Mouse (Mus musculus) bone marrow, adult 2 months (tissue): Measurements from ENCODE around the gene Tmem129. TPM values are rescaled to one million over a fixed set of nuclear protein-coding genes. Genes with fewer than 3 reads are reported as not detected.
A peak's percentile ranks its signal among the peaks of the same experiment; 100 is the strongest.

Experiments used
- H3K27ac ChIP-seq: fragments of 200-500 bp; 2 replicates; pipeline ENCODE4 v1.5.1; 2012; ENCODE audit warnings: low read depth, mild to moderate bottlenecking, control low read depth, inconsistent platforms, low read length; ENCODE audit not compliant: control insufficient read depth, poor library complexity, insufficient read depth
- H3K4me1 ChIP-seq: fragments of 200-500 bp; 2 replicates; pipeline ENCODE4 v1.6.1; 2011; ENCODE audit warnings: low read length; ENCODE audit not compliant: control insufficient read depth, insufficient read depth
- H3K4me3 ChIP-seq: fragments of 200-500 bp; replicated peaks from 2 replicates; pipeline ENCODE3; 2011; ENCODE audit warnings: mild to moderate bottlenecking, low read depth, low read length, control low read depth; ENCODE audit not compliant: control insufficient read depth
- CTCF ChIP-seq: fragments of 200-500 bp; IDR thresholded peaks from 2 replicates; pipeline ENCODE4 v1.5.1; 2011; ENCODE audit warnings: low read length, control low read depth; ENCODE audit not compliant: control insufficient read depth, insufficient read depth
- POLR2A ChIP-seq: fragments of 200-500 bp; IDR thresholded peaks from 2 replicates; pipeline ENCODE4 v1.6.1; 2011; ENCODE audit warnings: low read depth, mild to moderate bottlenecking, control low read depth, low read length, borderline replicate concordance; ENCODE audit not compliant: control insufficient read depth
- WGBS: fragments of 180-500 bp; shearing (Covaris S2); methylation state at CpG from one replicate; pipeline ENCODE4 v1.1.7; 2018; 5-methylcytosine and 5-hydroxymethylcytosine counted together
- polyA plus RNA-seq: library from polyadenylated mRNA; stranded (reverse); fragments of >200 nt; gene quantifications from 2 replicates; pipeline ENCODE4 v1.2.4, GENCODE M21; 2011; ENCODE audit warnings: low replicate concordance; ENCODE audit not compliant: missing spikeins, insufficient read depth, insufficient read length

Tmem129 gene
- polyA plus RNA-seq, 1 experiment, result 9.7 TPM

DNA sequence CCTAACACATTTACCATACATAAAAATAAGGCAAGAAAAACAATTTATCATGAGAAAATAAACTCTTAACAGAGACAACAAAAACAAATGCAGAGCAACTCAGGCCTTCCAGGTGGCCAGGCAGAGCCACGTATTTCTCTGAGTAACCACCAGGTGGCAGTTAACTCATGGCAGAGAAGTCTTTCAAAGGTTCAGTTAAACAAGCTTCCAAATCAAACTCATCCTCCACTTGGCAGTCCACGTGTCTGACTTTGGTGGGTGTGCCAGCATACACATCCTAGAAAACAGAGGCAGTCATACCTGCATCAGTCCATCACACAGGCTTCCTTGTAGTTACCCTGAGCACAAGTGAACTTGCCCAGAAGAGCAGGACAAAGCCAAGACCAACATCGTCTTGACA lies 17.6 kb downstream of the Tmem129 start:
- no peaks in the 10 kb centered on the region for H3K4me1 ChIP-seq
- H3K4me3 ChIP-seq, result no peak overlapping the region
- H3K27ac ChIP-seq, result no peak overlapping the region
- WGBS, result 37% methylated on average over 3 of the region's 3 CpGs
- TF ChIP-seq CTCF (peak; percentile 45; the same call in 1 of the 2 replicates), POLR2A (no peak)

DNA sequence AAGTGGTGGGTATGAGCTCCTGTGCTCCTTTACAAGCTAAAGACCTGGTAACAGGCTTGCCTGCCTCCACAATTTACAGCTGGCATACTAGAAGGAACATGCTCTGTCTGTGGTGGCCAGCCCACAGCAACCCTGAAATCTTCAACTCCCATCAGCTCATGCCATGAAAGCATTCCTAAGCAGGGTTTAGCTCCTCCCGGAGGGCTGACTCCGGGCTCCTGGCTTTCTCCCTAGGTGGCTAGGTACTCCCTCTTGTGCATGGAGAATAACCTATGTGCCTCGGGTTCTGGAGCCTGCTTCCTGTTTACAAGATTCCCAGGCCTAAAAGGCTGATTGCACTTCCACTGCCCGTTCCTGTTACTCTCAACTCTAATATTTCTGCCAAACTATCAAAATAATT lies 19.4 kb downstream of the Tmem129 start:
- Histone ChIP-seq H3K4me1 (no peaks in the 10 kb centered on the region), H3K4me3 (no peak overlapping the region), H3K27ac (peak overlapping the region; percentile 14; the same call in 1 of the 2 replicates)
- WGBS, result 75% methylated on average over 4 of the region's 4 CpGs
- TF ChIP-seq CTCF, result no peak
- TF ChIP-seq POLR2A, result no peak

DNA sequence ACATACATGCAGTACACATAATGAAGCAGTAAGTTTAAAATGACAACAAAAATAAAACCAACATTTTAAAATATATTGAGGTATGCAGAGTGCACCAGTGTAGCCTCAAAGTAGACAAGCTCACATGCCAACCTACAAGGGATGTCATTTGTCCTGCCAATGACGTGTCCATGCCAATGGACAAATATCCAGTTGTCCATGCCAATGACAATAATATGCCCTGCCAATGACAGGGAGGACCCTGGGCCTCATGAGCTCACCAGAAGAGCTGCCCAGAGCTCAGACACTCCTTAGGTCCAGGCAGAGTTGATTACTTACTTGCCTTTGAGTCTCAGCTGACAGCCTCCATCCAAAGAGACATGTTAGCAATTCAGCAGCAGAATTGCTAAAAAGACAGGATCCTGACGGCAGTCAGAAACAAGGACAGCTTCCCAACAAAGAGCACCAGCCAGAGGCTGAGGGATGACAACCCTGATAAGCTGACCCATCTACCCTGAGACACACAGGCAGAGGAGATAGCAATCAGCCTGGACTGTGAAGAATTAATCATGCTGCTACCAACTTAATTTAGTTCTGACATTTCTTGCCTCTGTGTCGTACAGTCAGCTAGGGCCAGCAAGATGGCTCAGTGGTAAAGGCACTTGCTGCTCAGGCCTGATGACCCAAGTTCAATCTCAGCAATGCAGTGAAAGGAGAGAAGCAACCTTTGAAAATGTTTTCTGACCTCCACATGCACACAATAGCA lies 20.4 kb downstream of the Tmem129 start:
- no peak overlapping the region for H3K4me3 ChIP-seq
- WGBS, result 81% methylated on average over 3 of the region's 3 CpGs
- H3K27ac ChIP-seq, result no peak overlapping the region
- H3K4me1 ChIP-seq, result no peaks in the 10 kb centered on the region
- TF ChIP-seq CTCF (no peak), POLR2A (no peak)

DNA sequence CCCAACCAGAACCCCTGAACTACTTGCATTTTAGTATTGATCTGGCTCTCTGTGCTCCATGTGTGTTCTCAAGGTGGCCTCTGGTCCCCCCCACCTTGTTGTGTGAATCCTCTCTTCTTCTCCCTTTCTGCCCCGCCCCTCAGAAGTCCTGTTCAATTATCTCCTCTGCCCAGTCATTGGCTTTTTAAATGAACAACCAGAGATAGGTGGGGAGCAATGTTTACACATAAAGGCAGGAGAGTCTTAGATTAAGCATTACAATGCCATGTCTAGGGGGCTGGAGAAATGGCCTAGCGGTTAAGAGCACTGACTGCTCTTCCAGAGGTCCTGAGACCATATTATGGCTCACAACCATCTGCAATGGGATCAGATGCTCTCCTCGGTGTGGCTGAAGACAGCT lies 22.9 kb downstream of the Tmem129 start:
- TF ChIP-seq POLR2A (no peak), CTCF (no peak)
- H3K4me3 ChIP-seq, result no peak overlapping the region
- peaks cover 2% of the 10 kb centered on the region for H3K4me1 ChIP-seq
- WGBS, result 70% methylated on average over 3 of the region's 3 CpGs
- H3K27ac ChIP-seq, result no peak overlapping the region

DNA sequence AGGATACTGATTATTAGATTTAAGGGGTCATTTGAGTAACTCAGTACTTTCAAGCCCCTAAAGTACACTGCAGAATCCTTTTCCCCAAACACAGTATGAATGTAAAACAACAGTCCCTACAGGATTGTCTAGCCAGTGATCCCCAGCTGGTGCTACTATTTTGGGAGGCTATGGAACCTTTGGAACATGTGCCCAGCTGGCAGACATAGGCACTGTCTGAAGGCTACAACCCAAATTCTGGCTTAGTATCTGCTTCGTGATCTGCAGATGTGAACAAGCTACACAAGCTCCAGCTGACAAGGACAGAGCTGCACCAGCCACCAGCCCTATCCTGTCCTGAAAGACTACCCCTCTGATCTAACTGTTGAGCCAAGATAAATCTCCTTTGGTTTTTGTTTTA lies 25.7 kb downstream of the Tmem129 start:
- Histone ChIP-seq H3K27ac (no peak overlapping the region), H3K4me1 (peaks cover 7% of the 10 kb centered on the region), H3K4me3 (no peak overlapping the region)
- 72% methylated on average over 1 of the region's 1 CpGs for WGBS
- TF ChIP-seq POLR2A (no peak), CTCF (no peak)

DNA sequence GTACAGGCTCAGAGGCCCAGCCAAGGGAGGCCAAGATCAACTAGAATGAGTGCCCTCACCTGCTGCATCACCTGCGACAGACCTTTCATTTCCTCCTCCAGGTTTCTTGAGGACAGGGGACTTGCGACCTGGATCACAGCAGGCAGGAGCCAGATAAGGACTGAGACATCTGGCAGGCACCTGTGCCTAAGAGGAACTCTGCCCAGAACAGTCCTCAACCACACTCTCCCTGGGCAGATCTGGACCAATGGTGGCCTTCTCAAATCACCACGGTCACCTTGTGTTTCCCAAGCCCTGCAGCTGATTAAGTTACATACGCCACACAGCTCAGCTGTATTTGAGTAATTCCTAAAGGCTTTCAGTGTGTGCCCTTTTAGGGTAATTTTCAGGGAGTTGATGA lies 27.6 kb downstream of the Tmem129 start:
- Histone ChIP-seq H3K27ac (peak overlapping the region; percentile 24), H3K4me1 (peaks cover 7% of the 10 kb centered on the region), H3K4me3 (peak overlapping the region; percentile 69)
- TF ChIP-seq POLR2A (no peak), CTCF (no peak)
- 35% methylated on average over 4 of the region's 4 CpGs for WGBS

DNA sequence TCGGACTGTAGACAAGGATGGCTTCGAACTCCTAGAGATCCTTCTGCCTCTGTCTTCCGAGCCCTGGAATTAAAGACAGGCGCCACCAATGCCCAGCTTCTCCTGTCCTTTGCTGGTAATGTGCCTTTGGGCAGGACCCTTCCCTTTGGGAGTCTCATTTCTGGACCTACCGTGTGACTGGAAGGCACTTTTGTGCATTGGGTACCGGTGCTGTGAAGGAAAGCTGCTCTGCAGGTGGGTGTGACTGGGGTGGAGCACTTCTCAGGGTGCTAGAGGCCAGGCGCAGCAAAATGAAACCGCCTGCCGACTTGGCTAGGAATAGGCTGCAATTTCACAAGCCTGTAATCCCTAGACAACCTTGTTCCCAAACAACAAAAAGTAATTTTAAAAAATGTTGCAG lies 28.2 kb downstream of the Tmem129 start:
- TF ChIP-seq CTCF (no peak), POLR2A (no peak)
- Histone ChIP-seq H3K4me3 (peak overlapping the region; percentile 69), H3K4me1 (peaks cover 9% of the 10 kb centered on the region), H3K27ac (peak overlapping the region; percentile 72)
- WGBS, result 2% methylated on average over 9 of the region's 9 CpGs

DNA sequence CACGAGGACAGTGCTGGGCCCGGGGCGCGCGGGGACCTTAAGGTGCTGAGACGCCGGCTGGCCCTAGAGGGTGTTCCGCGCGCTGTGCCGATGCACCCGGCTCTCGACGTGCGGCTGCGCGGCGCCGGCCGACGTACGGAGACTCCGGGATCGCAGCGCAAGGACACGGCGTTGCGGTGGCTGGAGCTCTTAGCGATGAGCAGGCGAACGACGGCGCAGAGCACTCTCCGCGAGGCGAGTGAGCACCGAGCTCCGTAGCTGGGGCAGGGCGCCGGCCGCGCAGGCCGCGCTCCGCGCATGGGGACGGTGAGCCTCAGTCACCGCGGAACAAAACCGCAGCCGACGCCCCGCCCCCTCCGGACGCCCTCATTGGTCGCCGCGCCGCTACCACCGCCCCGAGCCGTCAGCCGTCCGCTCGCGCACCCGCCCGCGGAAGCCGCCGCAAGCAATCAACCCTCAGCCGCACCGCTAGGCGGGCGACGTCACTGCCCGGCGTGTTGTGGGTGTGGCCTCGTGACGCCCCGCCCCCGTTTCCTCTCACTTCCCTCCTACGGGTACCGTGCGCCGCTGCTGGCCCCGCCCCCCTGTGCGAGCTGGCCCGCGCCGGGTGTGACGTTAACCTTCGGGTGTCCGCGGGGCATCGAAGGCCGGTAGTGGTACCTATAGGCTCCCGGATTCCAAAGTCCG lies 28.8 kb downstream of the Tmem129 start, which contains the start of the genes Fam53a and Gm9903:
Gene Fam53a (minus strand): TSS at position 335 of the 687 bp plus-strand sequence.
Gene Gm9903 (plus strand): TSS at position 625 of the 687 bp plus-strand sequence.
- H3K4me1 ChIP-seq, result peaks cover 9% of the 10 kb centered on the region
- peak; percentile 14; the same call in 1 of the 2 replicates for TF ChIP-seq CTCF
- peak; percentile 97 for TF ChIP-seq POLR2A
- H3K4me3 ChIP-seq, result peak within 1 kb of the TSS; percentile 98
- H3K27ac ChIP-seq, result peak within 1 kb of the TSS; percentile 97
- WGBS, result under 1% methylated on average over 99 of the region's 99 CpGs
